Mouse (Mus musculus): ENCODE data around the gene Glod4.

Glod4 gene

DNA sequence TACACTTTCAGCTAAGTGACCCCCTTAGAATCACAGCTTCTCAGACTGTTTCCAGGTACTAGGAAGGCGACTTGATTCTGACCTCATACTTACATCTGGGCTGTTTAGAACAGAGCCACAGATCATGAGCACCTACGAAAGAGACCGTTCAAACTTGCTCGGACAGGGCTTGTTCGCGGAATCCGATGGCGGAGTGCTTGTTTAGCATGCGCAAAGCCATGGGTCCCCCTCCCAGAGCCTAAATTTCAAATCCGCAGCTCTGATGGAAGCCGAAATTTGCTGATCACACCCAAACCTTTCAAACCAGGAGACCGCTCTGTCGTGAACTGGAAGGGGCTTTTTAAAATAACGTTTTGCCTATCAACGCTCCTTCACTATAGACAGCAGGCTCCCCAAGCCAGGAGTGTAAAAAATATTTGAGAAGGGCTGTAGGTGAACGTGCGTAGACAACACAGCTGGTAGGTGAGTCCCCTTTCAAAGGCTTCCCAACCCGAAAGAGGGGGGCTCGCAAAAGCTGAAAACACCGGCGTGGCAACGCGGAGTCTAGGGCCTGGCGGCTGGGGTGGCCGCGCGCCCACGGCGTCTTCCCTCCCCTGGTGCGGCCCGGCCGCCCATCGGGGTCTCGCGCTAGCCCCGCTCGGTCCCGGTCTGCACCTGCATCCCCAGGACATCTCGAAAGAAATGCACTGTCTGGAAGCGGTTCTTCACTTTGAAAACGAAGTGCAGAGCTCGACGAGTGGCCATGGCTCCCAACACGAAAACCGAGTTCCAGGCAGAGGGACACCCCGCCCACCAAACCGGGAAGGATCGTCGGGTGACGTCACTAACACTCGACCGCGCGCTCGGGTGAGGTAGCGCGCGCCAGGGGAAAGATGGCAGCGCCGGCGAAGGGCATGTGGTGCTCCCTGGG, at the start of gene Glod4, which contains the start of gene Mrm3:
Glod4 (minus strand) TSS at position 825 of the 910 bp plus-strand sequence.
Mrm3 (plus strand) TSS at position 815 of the 910 bp plus-strand sequence.
- peak; percentile 95 for DNase-seq (ENCODE audit: low spot score)

DNA sequence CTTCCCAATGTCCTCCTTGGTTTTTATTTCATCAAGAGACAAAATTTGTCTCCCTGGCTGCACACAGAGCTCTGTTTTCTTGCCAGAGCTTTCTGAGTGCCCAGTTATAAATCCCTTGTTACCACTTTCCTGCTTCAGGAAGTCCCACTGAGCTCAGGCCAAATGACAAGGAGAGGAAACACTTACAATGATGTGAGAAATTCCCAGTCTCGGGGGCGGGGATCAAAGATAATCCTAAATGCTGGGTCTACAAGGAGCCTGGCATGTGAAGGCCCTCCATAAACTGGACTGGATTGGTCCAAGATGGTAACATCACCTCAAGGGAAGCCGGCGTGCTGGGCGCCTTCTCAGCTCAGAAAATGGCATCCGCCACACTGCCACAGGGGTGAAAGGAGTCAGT, 49.3 kb upstream of the Glod4 start:
- DNase-seq (ENCODE audit: low spot score), result no peak

GRCm38 (mm10) chr11:76292398-76292797, 48.9 kb upstream of the Glod4 start:
- no peak for DNase-seq (ENCODE audit: low spot score)

DNA sequence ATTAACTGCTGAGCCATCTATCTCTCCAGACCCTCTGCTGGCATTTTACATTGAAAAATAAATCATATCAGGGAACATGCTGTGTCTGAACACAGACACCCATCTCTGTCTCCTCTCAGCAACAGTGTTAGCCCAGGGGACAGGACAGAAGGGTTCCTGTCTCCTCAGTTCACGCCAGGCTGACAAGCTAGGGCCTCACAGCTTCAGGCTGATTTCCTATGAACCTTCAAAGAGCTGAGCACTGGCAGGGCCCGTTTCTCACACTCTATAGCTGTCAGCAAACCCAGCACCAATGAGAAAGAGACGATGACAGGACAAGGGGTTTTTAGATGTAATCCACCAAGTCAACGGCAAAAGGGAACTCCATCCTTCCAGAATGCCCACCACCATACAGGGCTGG, 48.4 kb upstream of the Glod4 start:
- DNase-seq (ENCODE audit: low spot score), result no peak

DNA sequence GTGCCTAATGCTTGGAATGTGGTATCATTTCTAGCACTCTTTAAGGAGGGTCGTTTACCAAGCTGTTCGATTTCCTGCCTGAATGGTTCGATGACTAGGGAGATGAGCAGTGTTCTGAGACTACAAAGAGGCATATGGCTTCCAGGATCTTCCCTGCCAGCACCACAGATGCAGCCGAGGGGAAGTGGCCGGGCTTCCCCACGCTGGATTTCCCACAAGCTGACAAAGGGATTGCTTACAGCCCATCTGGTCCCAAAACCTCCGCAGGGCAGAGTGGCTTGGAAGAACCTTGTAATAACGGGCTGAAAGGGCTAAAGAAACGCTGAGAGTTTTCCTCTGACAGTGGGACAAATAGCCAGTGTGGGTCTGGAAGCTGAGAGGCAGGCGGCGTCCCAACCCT, 46.8 kb upstream of the Glod4 start:
- DNase-seq (ENCODE audit: low spot score), result no peak

GRCm38 (mm10) chr11:76288645-76289044, 45.1 kb upstream of the Glod4 start:
- DNase-seq (ENCODE audit: low spot score), result no peak

GRCm38 (mm10) chr11:76287301-76287700, 43.8 kb upstream of the Glod4 start:
- no peak for DNase-seq (ENCODE audit: low spot score)

GRCm38 (mm10) chr11:76286534-76287126, 43.1 kb upstream of the Glod4 start:
- no peak for DNase-seq (ENCODE audit: low spot score)

DNA sequence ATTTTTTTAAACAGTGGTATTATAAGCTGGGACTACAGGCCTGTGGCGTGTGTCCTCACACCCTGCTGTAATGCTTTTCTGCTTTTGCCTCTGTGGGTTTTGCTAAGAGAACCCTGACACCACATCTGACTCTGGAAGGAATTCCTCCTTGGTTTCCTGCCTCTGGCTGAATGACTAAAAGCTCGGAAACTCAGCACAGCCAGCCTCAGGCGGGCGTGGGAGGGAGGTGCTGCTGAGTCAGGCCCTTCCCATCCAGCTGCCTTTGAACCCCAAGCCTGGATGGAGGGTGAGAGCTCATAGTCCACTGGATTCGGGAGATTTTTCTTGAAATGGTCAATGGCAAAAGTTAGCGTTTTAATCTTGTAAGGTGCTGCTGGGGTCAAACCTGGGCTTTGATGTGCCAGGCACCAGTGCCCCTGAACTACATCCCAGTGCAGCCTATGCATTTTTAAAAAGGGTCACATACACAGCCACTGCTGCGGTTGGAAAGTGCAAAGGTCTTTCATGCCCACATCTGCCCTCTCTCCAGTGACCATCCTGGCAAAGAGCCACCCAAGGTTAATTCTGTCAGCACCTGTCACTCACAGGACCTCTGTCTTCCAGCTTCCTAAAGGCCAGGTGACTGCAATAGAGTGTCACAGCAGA, 42.0 kb upstream of the Glod4 start:
- DNase-seq (ENCODE audit: low spot score), result no peak

DNA sequence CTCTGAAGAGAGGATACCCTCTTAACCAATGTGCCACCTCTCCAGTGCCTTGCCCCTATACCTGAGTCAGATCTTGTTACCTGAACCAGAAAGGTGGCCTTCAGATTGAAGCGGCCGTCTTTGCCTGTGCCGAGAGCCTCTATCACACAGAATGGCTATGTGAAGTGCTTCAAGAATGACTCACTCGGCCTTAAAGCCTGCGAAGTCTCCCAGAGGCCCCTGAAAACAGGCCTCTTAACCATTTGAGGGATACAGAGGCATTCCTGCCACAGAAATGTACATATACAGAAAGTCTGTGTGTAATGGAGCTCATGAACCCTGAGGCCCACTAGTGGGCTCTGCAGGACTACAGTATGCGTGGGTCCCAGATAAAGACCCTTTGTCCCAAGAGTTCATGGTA, 40.3 kb upstream of the Glod4 start:
- no peak for DNase-seq (ENCODE audit: low spot score)

DNA sequence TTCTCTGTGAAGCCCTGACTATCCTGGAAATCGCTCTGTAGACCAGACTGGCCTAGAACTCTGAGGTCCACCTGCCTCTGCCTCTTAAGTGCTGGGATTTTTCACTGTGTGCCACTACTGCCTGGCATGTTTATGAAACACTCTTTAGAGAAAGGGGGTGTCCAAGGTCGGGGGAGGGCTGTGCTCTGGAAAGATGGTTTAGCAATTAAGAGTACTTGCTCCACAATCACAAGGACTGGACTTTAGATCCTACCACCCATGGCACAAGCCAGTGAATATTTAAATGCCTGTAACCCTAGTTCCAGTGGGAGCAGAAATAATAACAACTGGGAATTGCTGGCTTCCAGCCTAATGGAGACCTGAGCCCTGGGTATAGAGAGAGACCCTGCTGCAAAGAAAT, 36.4 kb upstream of the Glod4 start:
- DNase-seq (ENCODE audit: low spot score), result no peak

DNA sequence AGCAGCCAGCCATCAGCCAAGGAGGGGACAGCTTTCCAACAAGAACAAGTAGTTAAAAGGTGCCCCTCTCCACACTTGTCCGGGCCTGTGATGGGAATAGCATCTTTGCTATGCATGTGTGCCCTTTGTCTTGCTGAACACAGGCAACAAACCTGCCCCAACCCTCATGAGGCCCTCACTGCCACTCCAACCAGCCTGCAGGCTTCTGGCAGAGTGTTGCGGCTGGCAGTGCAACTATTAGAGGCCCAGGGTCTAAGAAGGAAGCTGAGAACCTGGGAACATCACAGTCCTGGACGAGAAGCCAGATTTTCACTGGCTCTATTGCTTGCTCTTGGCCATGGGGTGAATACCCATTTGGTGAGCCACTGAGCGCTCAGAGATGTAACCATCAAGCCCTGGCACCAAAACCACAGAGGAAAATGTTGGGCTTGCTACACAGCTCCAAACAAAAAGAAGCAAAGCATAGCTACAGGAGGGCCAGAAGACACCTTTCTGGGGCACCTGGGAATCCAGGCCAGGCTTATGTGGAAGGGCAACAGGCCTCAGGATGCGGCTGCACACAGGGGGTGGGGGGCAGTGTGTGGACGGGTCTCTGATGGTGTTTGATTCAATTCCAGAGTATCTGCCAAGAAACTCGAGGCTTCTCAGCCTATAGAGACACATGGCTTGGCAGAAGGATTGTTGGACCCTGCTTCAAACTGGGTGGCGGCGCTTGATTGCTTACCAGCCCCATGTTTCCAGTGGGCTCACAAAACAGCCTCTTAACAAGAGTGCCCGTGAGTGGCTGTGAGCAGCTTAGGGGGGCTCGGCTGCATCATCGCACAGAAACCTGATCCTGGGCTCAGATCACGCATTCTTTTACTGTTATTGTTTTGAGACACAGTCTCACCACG, 35.7 kb upstream of the Glod4 start:
- DNase-seq (ENCODE audit: low spot score), result no peak

- no peak for DNase-seq (ENCODE audit: low spot score)
Measured at GRCm38 (mm10) chr11:76272440-76272839, 28.9 kb upstream of the Glod4 start.

DNA sequence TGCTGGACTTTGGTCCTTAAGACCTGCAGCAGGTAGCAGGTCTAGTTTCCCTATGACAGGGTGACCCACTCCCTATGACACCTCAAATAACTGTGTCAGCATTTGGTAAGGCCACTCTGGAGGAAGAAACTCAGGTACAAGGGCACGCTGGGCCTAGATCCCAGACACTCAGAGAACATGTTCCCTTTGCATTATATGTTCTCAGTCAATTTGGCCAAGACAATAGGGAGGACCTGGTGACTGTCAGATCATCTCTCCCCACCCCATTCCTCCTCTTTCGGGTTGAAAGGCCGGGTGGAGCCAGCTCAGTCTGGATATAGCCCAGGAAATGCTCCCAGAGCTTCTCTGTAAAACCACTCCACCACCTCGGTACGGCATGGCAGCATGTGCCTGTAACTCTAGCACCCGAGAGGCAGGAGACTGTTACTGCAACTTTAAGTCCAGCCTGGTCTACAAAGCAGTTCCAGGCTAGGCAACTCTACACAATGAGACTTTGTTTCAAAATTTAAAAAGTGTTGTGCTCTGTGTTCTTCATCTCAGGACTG, 25.1 kb upstream of the Glod4 start:
- no peak for DNase-seq (ENCODE audit: low spot score)

DNA sequence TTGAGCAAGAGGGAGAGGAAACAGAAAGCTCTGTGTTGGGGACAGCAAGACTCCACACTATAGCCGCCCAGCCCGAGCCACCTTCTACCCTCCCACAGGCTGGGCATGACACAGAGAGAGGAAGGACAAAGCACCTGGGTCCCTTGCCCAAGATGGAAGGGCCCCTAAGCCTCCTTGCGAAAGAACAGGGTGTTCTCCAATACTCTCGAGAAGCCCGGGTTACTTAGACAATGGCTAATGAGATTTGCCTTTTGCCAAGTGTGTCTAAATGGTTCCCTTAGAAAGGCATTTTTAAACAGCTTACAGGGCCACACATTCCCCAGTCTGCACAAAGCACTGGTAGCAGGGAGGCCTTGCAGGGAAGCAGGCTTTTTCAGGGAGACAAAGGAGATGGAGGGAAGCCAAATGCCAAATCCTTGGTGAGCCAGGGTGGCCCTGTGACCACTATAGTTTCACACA, 24.5 kb upstream of the Glod4 start:
- no peak for DNase-seq (ENCODE audit: low spot score)

GRCm38 (mm10) chr11:76267550-76267949, 24.0 kb upstream of the Glod4 start:
- DNase-seq (ENCODE audit: low spot score), result no peak

DNA sequence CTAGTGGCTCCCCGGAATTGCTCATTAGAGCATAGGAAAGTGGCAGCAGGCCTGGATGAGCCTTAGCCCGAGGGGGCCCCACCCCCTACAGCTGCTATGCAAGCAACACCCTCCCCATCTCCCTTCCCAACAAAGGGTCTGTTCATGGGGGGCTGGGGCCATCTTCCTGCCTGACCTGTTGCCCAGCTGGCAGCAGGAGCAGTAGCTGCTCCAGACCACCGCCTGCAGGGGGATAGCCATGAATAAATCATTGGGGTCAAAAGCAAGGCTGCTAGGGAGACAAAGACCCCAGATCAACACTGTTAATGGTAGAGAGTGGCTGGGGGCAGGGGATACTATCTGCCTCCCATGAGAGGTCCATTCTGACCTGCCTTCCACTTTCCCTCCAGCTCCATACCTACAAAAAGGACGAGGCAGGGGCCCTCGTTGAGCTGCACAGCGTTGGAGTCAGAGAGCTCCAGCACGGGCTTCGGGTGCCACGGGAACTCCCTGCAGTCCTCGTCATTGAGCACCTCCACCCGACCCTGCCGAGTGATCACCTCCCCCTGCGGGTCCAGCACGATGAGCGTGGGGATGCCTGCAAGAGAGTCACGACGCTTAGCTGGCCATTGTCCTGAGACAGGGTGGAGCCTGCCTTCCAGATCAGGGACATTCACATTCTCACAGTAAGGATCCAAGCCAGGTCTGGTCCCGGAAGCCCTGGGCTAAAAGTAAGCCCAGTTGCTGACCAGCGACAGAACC, 19.3 kb upstream of the Glod4 start:
- no peak for DNase-seq (ENCODE audit: low spot score)

DNA sequence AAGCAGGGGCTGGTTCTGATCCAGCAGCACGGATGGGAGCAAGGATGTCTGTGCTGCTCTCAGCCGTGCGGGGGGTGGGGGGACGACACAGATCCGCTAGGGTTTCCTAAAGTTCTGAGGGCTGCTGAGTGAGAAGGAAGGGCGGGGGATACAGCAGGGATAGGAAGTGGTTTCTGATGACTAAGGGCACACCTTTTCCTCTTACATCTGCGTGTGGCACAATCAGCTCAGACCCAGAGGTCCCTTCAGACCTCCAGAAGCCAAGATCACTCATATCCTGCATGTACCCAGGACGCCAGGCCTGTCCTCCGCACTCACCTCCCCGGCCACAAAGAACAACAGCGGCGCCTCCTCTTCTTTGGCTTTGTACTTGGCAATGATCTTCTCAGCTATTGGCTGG, 17.7 kb upstream of the Glod4 start:
- DNase-seq (ENCODE audit: low spot score), result no peak

DNA sequence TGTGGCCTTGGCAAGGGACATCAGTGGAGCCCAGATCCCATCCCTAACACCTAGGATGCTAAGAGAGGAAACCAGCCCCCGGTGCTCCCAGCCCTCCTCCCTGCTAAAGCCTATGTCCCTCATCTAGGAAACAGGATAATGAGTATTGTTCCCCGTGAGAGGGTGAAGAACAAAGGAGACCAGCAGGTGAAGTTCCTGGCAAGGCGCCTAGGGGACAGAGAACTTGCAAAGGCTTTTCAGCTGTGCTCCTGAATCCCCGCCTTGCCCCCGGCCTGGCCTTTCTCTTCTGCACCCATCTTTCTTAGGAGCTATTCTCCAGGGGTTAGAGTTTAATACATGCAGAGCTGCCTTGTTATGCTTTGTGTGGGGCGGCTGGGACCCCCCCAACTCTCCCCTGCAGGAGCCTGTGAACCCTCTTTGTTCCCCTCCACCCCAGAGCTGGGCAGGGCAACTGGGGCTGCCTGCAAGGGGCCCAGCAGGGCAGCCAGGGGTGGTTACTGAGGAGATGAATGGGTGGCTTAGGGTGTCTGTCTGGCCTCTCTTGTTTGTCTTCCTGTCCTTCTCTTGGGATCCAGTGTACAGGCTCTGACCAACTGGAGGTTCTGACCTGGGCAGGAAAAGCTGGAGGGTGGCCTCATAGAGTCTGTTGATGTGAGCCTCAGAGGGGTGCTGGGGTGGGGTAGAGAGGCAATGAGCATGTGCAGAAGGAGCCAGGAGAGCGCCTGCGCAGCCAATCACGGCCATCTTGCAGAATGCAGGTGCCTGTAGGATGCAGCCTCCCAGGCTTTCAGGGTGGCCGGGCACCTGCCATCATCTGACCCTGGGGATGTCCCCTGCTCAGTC, 16.9 kb upstream of the Glod4 start:
- DNase-seq (ENCODE audit: low spot score), result no peak

- no peak for DNase-seq (ENCODE audit: low spot score)
Measured at GRCm38 (mm10) chr11:76258511-76258910, 15.0 kb upstream of the Glod4 start.

Data from ovary, postnatal 14 days (tissue).